Mouse (Mus musculus): ENCODE measurements around the gene Cap1. TPM values are rescaled to one million over a fixed set of nuclear protein-coding genes. Genes with fewer than 3 reads are reported as not detected.
"Not testable (repeated sequence)": the region's sequence is repeated elsewhere in the genome, so short reads cannot be mapped to it uniquely, and the experiment has no call there.

Cap1 gene
- total RNA-seq, 2 experiments from 2014 or later, result 88.9 to 90.8 TPM

GRCm38 (mm10) chr4:122836403-122836775, 49.5 kb downstream of the Cap1 start:
- no peak for DNase-seq

- DNase-seq, result peak; percentile 88
Measured at GRCm38 (mm10) chr4:122835530-122836402, 50.1 kb downstream of the Cap1 start, which contains the start of gene Ppt1. Ppt1 (plus strand) TSS chr4:122836242.

GRCm38 (mm10) chr4:122831888-122832287, 54.0 kb downstream of the Cap1 start:
- no peak for DNase-seq

- DNase-seq, result no peak
Measured at GRCm38 (mm10) chr4:122829339-122829738, 56.5 kb downstream of the Cap1 start.

- no peak for DNase-seq
Measured at GRCm38 (mm10) chr4:122827651-122828050, 58.2 kb downstream of the Cap1 start.

- not testable (repeated sequence) for DNase-seq
Measured at GRCm38 (mm10) chr4:122820941-122821340, 64.9 kb downstream of the Cap1 start.

- no peak for DNase-seq
Measured at GRCm38 (mm10) chr4:122816202-122816601, 69.7 kb downstream of the Cap1 start.

GRCm38 (mm10) chr4:122811824-122812223, 74.0 kb downstream of the Cap1 start:
- DNase-seq, result no peak

GRCm38 (mm10) chr4:122811180-122811579, 74.7 kb downstream of the Cap1 start:
- no peak for DNase-seq

Other genes with a start within 250 kb of the Cap1 start
- not detected for gene 9530002B09Rik, start 196.8 kb downstream of the Cap1 start, total RNA-seq (2021)
- gene Ppt1, start 49.8 kb downstream of the Cap1 start, total RNA-seq (2021), result 10 to 100 TPM; 35.5 to 36.4 TPM
- under 1 TPM; 0.14 to 0.20 TPM for gene Mfsd2a, start 75.1 kb upstream of the Cap1 start, total RNA-seq (2021)
- under 1 TPM; 0.14 to 0.29 TPM for gene Mycl, start 109.6 kb upstream of the Cap1 start, total RNA-seq (2021)
- 1 to 10 TPM; 8.9 to 9.5 TPM for gene Trit1, start 130.5 kb upstream of the Cap1 start, total RNA-seq (2021)
- not detected for gene Bmp8b, start 219.1 kb upstream of the Cap1 start, total RNA-seq (2021)
- gene Oxct2b, start 230.2 kb upstream of the Cap1 start, total RNA-seq (2021), result not detected

All from heart, postnatal 4 days (tissue).